Mouse (Mus musculus): ENCODE measurements around the gene Zfp334. TPM values are rescaled to one million over a fixed set of nuclear protein-coding genes. Genes with fewer than 3 reads are reported as not detected.

Gene Zfp334
- polyA plus RNA-seq, 1 experiment from 2014 or later, result 0.60 TPM

GRCm38 (mm10) chr2:165380050-165380449, 8.0 kb downstream of the Zfp334 start:
- no peak for DNase-seq (ENCODE audit: low spot score)

- DNase-seq (ENCODE audit: low spot score), result no peak
Measured at GRCm38 (mm10) chr2:165376001-165376400, 12.1 kb downstream of the Zfp334 start.

GRCm38 (mm10) chr2:165375478-165375877, 12.6 kb downstream of the Zfp334 start:
- DNase-seq (ENCODE audit: low spot score), result no peak

GRCm38 (mm10) chr2:165371066-165371465, 17.0 kb downstream of the Zfp334 start:
- no peak for DNase-seq (ENCODE audit: low spot score)

- DNase-seq (ENCODE audit: low spot score), result no peak
Measured at GRCm38 (mm10) chr2:165370348-165370747, 17.7 kb downstream of the Zfp334 start.

GRCm38 (mm10) chr2:165368496-165368895, 19.6 kb downstream of the Zfp334 start, which contains the start of gene Zfp663:
TSS of gene Zfp663 (minus strand) at chr2:165368729.
- DNase-seq (ENCODE audit: low spot score), result no peak

GRCm38 (mm10) chr2:165367868-165368439, 20.1 kb downstream of the Zfp334 start:
- DNase-seq (ENCODE audit: low spot score), result no peak

GRCm38 (mm10) chr2:165367047-165367520, 21.0 kb downstream of the Zfp334 start:
- DNase-seq (ENCODE audit: low spot score), result no peak

GRCm38 (mm10) chr2:165364334-165365091, 23.5 kb downstream of the Zfp334 start:
- DNase-seq (ENCODE audit: low spot score), result peak; percentile 51

- no peak for DNase-seq (ENCODE audit: low spot score)
Measured at GRCm38 (mm10) chr2:165363282-165363681, 24.8 kb downstream of the Zfp334 start.

GRCm38 (mm10) chr2:165360861-165361260, 27.2 kb downstream of the Zfp334 start:
- DNase-seq (ENCODE audit: low spot score), result peak; percentile 72

- no peak for DNase-seq (ENCODE audit: low spot score)
Measured at GRCm38 (mm10) chr2:165351828-165352513, 36.1 kb downstream of the Zfp334 start.

GRCm38 (mm10) chr2:165349466-165349865, 38.6 kb downstream of the Zfp334 start:
- DNase-seq (ENCODE audit: low spot score), result no peak

- DNase-seq (ENCODE audit: low spot score), result no peak
Measured at GRCm38 (mm10) chr2:165346180-165346579, 41.9 kb downstream of the Zfp334 start.

GRCm38 (mm10) chr2:165337191-165337590, 50.9 kb downstream of the Zfp334 start:
- no peak for DNase-seq (ENCODE audit: low spot score)

- no peak for DNase-seq (ENCODE audit: low spot score)
Measured at GRCm38 (mm10) chr2:165332610-165333210, 55.3 kb downstream of the Zfp334 start.

GRCm38 (mm10) chr2:165329703-165330102, 58.4 kb downstream of the Zfp334 start:
- DNase-seq (ENCODE audit: low spot score), result no peak

- DNase-seq (ENCODE audit: low spot score), result no peak
Measured at GRCm38 (mm10) chr2:165328746-165329145, 59.3 kb downstream of the Zfp334 start.

GRCm38 (mm10) chr2:165327386-165327785, 60.7 kb downstream of the Zfp334 start:
- no peak for DNase-seq (ENCODE audit: low spot score)

GRCm38 (mm10) chr2:165326304-165327190, 61.5 kb downstream of the Zfp334 start, which contains the start of gene Elmo2:
TSS of gene Elmo2 (minus strand) at chr2:165326479.
- peak; percentile 98 for DNase-seq (ENCODE audit: low spot score)
